Mouse (Mus musculus) midbrain, embryonic 11.5 days (tissue): ENCODE results near the gene Xirp1. TPM values are rescaled to one million over a fixed set of nuclear protein-coding genes. Genes with fewer than 3 reads are reported as not detected.

Source experiments
- ATAC-seq: fragments of 200-750 bp; cut with Nextera tagmentation; 2 replicates; pipeline ENCODE4 v1.8.0; 2017; ENCODE audit warnings: moderate TSS enrichment, moderate library complexity; ENCODE audit not compliant: low FRiP score
- DNase-seq: peaks from one replicate; pipeline ENCODE4 v3.0.0; 2015; ENCODE audit warnings: low spot score; ENCODE audit errors: missing footprints
- H3K27ac ChIP-seq: fragments of 300-500 bp; sonication (generic); 2 replicates; pipeline ENCODE4 v1.5.1; 2014; ENCODE audit warnings: low read depth, low read length
- H3K27me3 ChIP-seq: fragments of 300-500 bp; sonication (generic); 2 replicates; pipeline ENCODE4 v1.6.1; 2014; ENCODE audit warnings: mild to moderate bottlenecking, low read length, moderate library complexity, mixed read lengths; ENCODE audit not compliant: control insufficient read depth, insufficient read depth
- H3K36me3 ChIP-seq: fragments of 300-500 bp; sonication (generic); 2 replicates; pipeline ENCODE4 v1.6.1; 2014; ENCODE audit warnings: mild to moderate bottlenecking, low read length, moderate library complexity, mixed read lengths; ENCODE audit not compliant: control insufficient read depth, insufficient read depth
- H3K4me1 ChIP-seq: fragments of 300-500 bp; sonication (generic); 2 replicates; pipeline ENCODE4 v1.6.1; 2014; ENCODE audit warnings: low read length; ENCODE audit not compliant: control insufficient read depth, insufficient read depth
- H3K4me2 ChIP-seq: fragments of 300-500 bp; sonication (generic); 2 replicates; pipeline ENCODE4 v1.6.1; 2014; ENCODE audit warnings: mild to moderate bottlenecking, moderate library complexity
- H3K4me3 ChIP-seq: fragments of 300-500 bp; sonication (generic); 2 replicates; pipeline ENCODE4 v1.5.1; 2014; ENCODE audit warnings: low read depth, low read length
- H3K9ac ChIP-seq: fragments of 300-500 bp; sonication (generic); 2 replicates; pipeline ENCODE4 v1.6.1; 2014; ENCODE audit warnings: low read length
- H3K9me3 ChIP-seq: fragments of 300-500 bp; sonication (generic); 2 replicates; pipeline ENCODE4 v1.6.1; 2016; ENCODE audit warnings: low read length; ENCODE audit not compliant: control insufficient read depth
- WGBS: fragments of 180-500 bp; shearing (Covaris S2); extraction: QIAGEN DNeasy Blood & Tissue Kit; methylation state at CpG from one replicate; pipeline ENCODE4 v1.1.7; 2014; 5-methylcytosine and 5-hydroxymethylcytosine counted together
- polyA plus RNA-seq: library from polyadenylated mRNA; unstranded; fragments of >200 nt; fragmentation: Nextera tagmentation; extraction: Ambion mirVana; gene quantifications from 2 replicates; pipeline ENCODE4 v1.2.1, GENCODE M21; 2014

Xirp1 gene
- polyA plus RNA-seq, 1 experiment from 2014 or later = not detected

- Histone ChIP-seq H3K4me2 (peak overlapping the region; percentile 55), H3K36me3 (no peaks in the 10 kb centered on the region), H3K4me1 (peaks cover 2% of the 10 kb centered on the region; the same call in 1 of the 2 replicates), H3K27me3 (no peaks in the 10 kb centered on the region; the same call in 1 of the 2 replicates), H3K4me3 (peak overlapping the region; percentile 27), H3K9me3 (no peaks in the 10 kb centered on the region), H3K9ac (peak overlapping the region; percentile 53), H3K27ac (no peak overlapping the region)
- ATAC-seq (peak; percentile 78), DNase-seq (peak; percentile 94)
- WGBS = 11% methylated on average over 31 of the region's 31 CpGs
Measured at GRCm38 (mm10) chr9:120001945-120002725, 21.3 kb downstream of the Xirp1 start.

- no peak for ATAC-seq
- no peak overlapping the region for H3K27ac ChIP-seq
Measured at GRCm38 (mm10) chr9:120000761-120001160, 22.6 kb downstream of the Xirp1 start.

GRCm38 (mm10) chr9:119999636-120000035, 23.8 kb downstream of the Xirp1 start:
- 75% methylated on average over 6 of the region's 6 CpGs for WGBS
- H3K27me3 ChIP-seq = no peaks in the 10 kb centered on the region; the same call in 1 of the 2 replicates
- H3K4me3 ChIP-seq = no peak overlapping the region
- H3K27ac ChIP-seq = no peak overlapping the region
- no peak overlapping the region for H3K4me2 ChIP-seq
- ATAC-seq (no peak), DNase-seq (no peak)
- peaks cover 2% of the 10 kb centered on the region; the same call in 1 of the 2 replicates for H3K4me1 ChIP-seq
- no peaks in the 10 kb centered on the region for H3K36me3 ChIP-seq
- no peak overlapping the region for H3K9ac ChIP-seq
- no peaks in the 10 kb centered on the region for H3K9me3 ChIP-seq

More at GRCm38 (mm10) chr9:120000761-120001160, 22.6 kb downstream of the Xirp1 start:
- Histone ChIP-seq H3K4me3 (no peak overlapping the region), H3K27me3 (no peaks in the 10 kb centered on the region; the same call in 1 of the 2 replicates), H3K4me2 (no peak overlapping the region), H3K4me1 (peaks cover 2% of the 10 kb centered on the region; the same call in 1 of the 2 replicates), H3K9me3 (no peaks in the 10 kb centered on the region), H3K36me3 (no peaks in the 10 kb centered on the region), H3K9ac (no peak overlapping the region)
- no peak for DNase-seq
- 88% methylated on average over 5 of the region's 5 CpGs for WGBS

- DNase-seq (no peak), ATAC-seq (no peak)
- Histone ChIP-seq H3K27me3 (no peaks in the 10 kb centered on the region; the same call in 1 of the 2 replicates), H3K36me3 (no peaks in the 10 kb centered on the region), H3K27ac (no peak overlapping the region), H3K9ac (no peak overlapping the region), H3K9me3 (no peaks in the 10 kb centered on the region), H3K4me1 (no peaks in the 10 kb centered on the region; the same call in 1 of the 2 replicates), H3K4me3 (no peak overlapping the region), H3K4me2 (no peak overlapping the region)
- whole genome bisulfite sequencing = 62% methylated on average over 1 of the region's 1 CpGs
Measured at GRCm38 (mm10) chr9:119998776-119999175, 24.6 kb downstream of the Xirp1 start.

GRCm38 (mm10) chr9:119996080-119996479, 27.3 kb downstream of the Xirp1 start:
- no peak for DNase-seq
- no peak for ATAC-seq
- WGBS = 94% methylated on average over 4 of the region's 4 CpGs
- H3K27me3 ChIP-seq = no peaks in the 10 kb centered on the region
- no peak overlapping the region for H3K4me3 ChIP-seq
- no peak overlapping the region for H3K4me2 ChIP-seq
- H3K9ac ChIP-seq = no peak overlapping the region
- H3K4me1 ChIP-seq = no peaks in the 10 kb centered on the region
- H3K27ac ChIP-seq = no peak overlapping the region
- no peaks in the 10 kb centered on the region for H3K9me3 ChIP-seq
- H3K36me3 ChIP-seq = no peaks in the 10 kb centered on the region

GRCm38 (mm10) chr9:119994207-119994606, 29.2 kb downstream of the Xirp1 start:
- ATAC-seq = no peak
- H3K9me3 ChIP-seq = no peaks in the 10 kb centered on the region
- DNase-seq = no peak
- H3K36me3 ChIP-seq = no peaks in the 10 kb centered on the region
- H3K4me3 ChIP-seq = no peak overlapping the region
- no peak overlapping the region for H3K9ac ChIP-seq
- no peaks in the 10 kb centered on the region for H3K4me1 ChIP-seq
- no peaks in the 10 kb centered on the region for H3K27me3 ChIP-seq
- no peak overlapping the region for H3K27ac ChIP-seq
- 75% methylated on average over 7 of the region's 7 CpGs for WGBS
- H3K4me2 ChIP-seq = no peak overlapping the region

- WGBS = 81% methylated on average over 10 of the region's 10 CpGs
- no peaks in the 10 kb centered on the region for H3K36me3 ChIP-seq
- no peak overlapping the region for H3K4me3 ChIP-seq
- ATAC-seq = no peak
- H3K27me3 ChIP-seq = no peaks in the 10 kb centered on the region
- no peak overlapping the region for H3K4me2 ChIP-seq
- H3K4me1 ChIP-seq = no peaks in the 10 kb centered on the region
- no peak for DNase-seq
- no peak overlapping the region for H3K27ac ChIP-seq
- no peaks in the 10 kb centered on the region for H3K9me3 ChIP-seq
- no peak overlapping the region for H3K9ac ChIP-seq
Measured at GRCm38 (mm10) chr9:119993092-119993844, 30.1 kb downstream of the Xirp1 start.

GRCm38 (mm10) chr9:119991310-119991709, 32.1 kb downstream of the Xirp1 start:
- WGBS = 9% methylated on average over 5 of the region's 5 CpGs
- no peak for ATAC-seq

GRCm38 (mm10) chr9:119988304-119988703, 35.1 kb downstream of the Xirp1 start:
- H3K27me3 ChIP-seq = peaks cover under 1% of the 10 kb centered on the region; the same call in 1 of the 2 replicates
- 42% methylated on average over 7 of the region's 7 CpGs for WGBS
- no peaks in the 10 kb centered on the region for H3K36me3 ChIP-seq
- DNase-seq = no peak
- no peak for ATAC-seq
- H3K4me2 ChIP-seq = no peak overlapping the region
- H3K4me1 ChIP-seq = peaks cover 3% of the 10 kb centered on the region
- H3K27ac ChIP-seq = no peak overlapping the region
- no peaks in the 10 kb centered on the region for H3K9me3 ChIP-seq
- H3K9ac ChIP-seq = no peak overlapping the region
- H3K4me3 ChIP-seq = no peak overlapping the region

More at GRCm38 (mm10) chr9:119991310-119991709, 32.1 kb downstream of the Xirp1 start:
- no peak overlapping the region for H3K27ac ChIP-seq
- no peaks in the 10 kb centered on the region for H3K9me3 ChIP-seq
- H3K4me2 ChIP-seq = no peak overlapping the region
- H3K36me3 ChIP-seq = no peaks in the 10 kb centered on the region
- H3K27me3 ChIP-seq = no peaks in the 10 kb centered on the region
- no peak for DNase-seq
- H3K4me3 ChIP-seq = no peak overlapping the region
- H3K9ac ChIP-seq = no peak overlapping the region
- no peaks in the 10 kb centered on the region for H3K4me1 ChIP-seq
